Mouse (Mus musculus): ENCODE measurements around the gene Phlpp1.

Phlpp1 gene

DNA sequence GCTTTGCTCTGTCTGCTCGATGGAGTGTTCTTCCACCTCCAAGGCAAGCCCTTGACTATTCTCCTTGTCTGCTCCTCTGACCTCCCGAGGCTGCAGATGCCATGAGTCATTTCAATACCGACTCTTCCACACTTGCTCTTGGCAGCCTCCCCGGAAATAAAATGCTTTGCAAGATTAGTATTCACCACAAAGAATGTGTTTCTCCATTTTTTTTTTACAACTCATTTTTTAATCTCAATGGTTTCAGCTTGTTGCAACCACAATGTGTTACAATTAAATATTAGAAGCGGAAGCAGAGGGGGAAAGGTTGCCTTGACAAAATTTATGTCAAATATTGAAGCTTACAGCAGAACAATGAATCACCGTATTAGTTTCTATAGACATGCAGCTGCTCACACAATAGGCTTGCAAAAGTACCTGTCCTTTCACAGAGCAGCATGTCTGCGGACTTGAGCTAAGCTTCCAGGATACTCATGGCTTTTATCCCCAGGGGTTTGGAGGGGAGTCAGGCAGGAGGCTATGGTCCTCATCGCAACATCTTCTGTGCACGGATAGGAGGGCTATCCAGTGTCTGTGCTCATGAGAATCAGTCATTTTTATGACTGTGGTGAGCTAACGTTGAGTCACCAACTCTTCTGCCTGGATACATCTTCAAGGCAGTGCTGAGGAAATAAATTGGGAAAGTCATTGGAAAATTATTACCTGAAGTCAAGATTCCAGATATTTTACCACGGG, 229.5 kb downstream of the Phlpp1 start:
- peak; percentile 68 for DNase-seq

DNA sequence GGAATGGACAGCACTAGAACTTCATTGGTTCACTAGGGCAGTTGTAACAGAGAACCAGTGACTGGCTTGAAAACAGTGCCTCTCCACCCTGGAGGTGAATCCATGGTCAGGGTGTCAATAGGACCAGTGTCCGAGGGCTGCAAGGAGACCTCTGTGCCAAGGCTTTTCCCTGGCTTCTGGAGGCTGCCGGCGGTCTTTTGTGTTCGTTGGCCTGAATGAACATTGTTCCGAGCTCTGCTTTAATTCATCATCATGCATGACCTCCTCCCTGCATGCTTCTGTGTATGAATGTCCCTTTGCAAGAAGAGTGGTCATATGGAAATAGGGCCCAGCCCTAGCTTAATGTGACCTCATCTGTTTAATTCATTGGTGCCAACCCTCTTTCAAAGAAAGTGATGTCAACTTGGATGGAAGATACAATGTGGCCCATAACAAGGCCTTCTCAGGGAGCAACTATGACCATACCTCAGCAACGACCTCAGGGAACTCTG, 231.5 kb downstream of the Phlpp1 start:
- no peak for DNase-seq

DNA sequence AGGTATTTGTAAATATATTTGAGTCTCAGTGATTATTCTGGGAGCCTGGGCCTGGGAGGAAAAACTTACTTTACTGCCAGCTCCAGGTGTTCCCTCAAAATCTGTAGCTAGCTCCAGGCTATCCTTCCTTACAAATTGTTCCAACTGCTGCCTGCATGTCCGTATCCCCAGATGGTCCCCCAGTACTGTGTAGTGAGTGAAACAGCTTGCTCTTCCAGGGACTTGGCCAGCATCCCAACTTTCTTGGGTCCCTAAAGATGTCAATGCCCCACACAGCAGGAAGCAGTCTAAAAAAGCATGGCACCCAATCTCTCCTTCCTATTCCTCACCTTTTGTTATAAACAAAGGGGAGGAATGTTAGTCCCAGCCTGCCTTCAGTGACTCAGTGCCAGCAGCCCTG, 235.3 kb downstream of the Phlpp1 start:
- DNase-seq, result no peak

DNA sequence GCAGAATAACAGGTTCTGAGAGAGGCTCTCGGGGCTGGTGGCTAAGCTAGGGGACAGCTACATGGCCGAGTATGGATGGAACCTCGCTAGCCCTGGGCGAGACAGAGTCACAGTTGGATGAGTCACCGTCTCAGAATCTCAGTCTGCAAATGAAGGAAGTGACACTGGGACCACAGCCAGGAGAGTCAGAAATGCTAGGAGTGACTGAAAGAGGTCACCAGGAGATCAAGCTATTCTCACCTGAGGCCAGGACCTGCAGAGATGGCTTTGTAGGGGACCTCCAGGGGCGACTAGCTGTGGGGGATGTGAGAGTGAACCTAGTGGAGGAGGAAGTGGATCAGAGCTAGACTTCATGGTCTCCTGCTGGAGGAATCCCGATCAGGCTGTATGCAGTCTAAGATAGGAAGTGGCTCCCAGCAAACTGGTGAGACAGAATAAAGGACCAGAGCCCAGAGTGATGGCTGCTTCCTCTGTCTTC, 236.4 kb downstream of the Phlpp1 start:
- peak; percentile 56 for DNase-seq

DNA sequence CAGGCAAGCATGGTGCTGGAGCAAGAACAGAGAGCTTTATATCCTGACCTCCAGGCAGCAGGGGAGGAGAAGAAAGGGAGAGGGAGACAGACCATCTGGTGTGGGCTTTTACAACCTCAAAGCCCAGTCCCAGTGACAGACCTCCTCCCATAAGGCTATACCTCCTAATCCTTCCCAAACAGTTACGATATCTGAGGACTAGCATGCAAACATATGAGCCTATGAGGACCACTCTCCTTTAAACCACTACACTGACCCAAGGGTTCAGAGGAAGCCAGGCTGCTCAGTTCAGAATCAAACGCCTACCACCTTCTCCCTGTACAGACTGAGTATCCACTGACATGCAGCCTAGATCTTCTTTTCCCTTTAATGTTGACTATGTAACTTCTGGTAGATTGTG, 239.3 kb downstream of the Phlpp1 start:
- DNase-seq, result no peak

- DNase-seq, result peak; percentile 67
Measured at GRCm38 (mm10) chr1:106425128-106425936, 253.8 kb downstream of the Phlpp1 start.

- no peak for DNase-seq
Measured at GRCm38 (mm10) chr1:106428170-106428569, 256.6 kb downstream of the Phlpp1 start.

DNA sequence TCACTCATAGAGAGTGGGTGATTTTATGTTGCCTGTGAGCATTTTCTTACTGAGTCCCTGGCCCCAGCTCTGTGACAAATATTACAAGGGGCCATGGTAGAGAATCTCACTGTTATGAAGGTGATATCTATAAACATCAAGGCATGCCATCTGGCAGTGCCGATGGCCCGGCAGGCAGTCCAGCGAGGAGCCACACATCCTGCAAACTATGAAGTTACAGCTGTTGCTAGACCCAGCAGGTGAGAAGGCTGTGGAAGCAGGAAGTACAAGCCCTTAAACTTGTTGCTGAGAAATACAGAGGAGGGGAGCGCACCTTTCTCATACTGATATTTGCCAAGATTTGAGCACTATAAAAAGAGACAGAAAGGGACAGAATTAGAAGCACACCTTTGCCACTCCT, 257.0 kb downstream of the Phlpp1 start:
- DNase-seq, result no peak

GRCm38 (mm10) chr1:106433580-106433979, 262.0 kb downstream of the Phlpp1 start:
- DNase-seq, result no peak

Data from kidney, postnatal 10 days (tissue).